In genomic region chr12:27160063-27160686, GRCm38 (mm10) we compare ENCODE assay signal across 12 mouse cellular contexts.
DNase-seq lines count a peak whose midpoint lies in the region; ATAC-seq and TF ChIP-seq lines count a peak whose summit lies in the region.
"Had no signal": no experiment of that assay in that cellular context is flagged by ENCODE, and none has a peak within 500 bp of the region (broad histone marks: within the 10 kb centered on the region; RNA-seq: fewer than 3 reads in every experiment).

No protein-coding gene starts in this region.

- H3K9me3 ChIP-seq in forebrain, postnatal 0 days (ENCODE audit: low read length): no peaks in the 10 kb centered on the region
- H3K9me3 ChIP-seq: liver, embryonic 15.5 days had no signal

- peaks cover 8% of the 10 kb centered on the region; the same call in 1 of the 2 replicates for H3K4me1 ChIP-seq in forebrain, postnatal 0 days (ENCODE audit: insufficient read depth)
- H3K4me1 ChIP-seq in olfactory bulb, adult 2 months (ENCODE audit: control insufficient read depth, insufficient read depth, low read length): no peaks in the 10 kb centered on the region
- H3K4me1 ChIP-seq: liver, embryonic 15.5 days had no signal

- TF ChIP-seq POLR2A in olfactory bulb, adult 2 months (IDR thresholded peaks at IDR 0.05; ENCODE audit: insufficient read depth, low read depth, low read length): no peak

- peak overlapping the region; percentile 66; the same call in 1 of the 2 replicates for H3K27ac ChIP-seq in forebrain, postnatal 0 days (ENCODE audit: low read depth, low read length)
- no peak overlapping the region for H3K27ac ChIP-seq in olfactory bulb, adult 2 months (ENCODE audit: insufficient read depth, low read depth, low read length)
- H3K27ac ChIP-seq: liver, embryonic 15.5 days had no signal

- H3K36me3 ChIP-seq in forebrain, postnatal 0 days (ENCODE audit: insufficient read depth): no peaks in the 10 kb centered on the region
- H3K36me3 ChIP-seq: liver, embryonic 15.5 days had no signal

- peak overlapping the region; percentile 21; the same call in 1 of the 2 replicates for H3K4me3 ChIP-seq in forebrain, postnatal 0 days (ENCODE audit: low read depth, low read length)
- H3K4me3 ChIP-seq in olfactory bulb, adult 2 months (ENCODE audit: insufficient read depth, low read depth, low read length): peak overlapping the region; percentile 30
- H3K4me3 ChIP-seq: liver, embryonic 15.5 days had no signal

- DNase-seq in layer of hippocampus, adult 11-12 months (ENCODE audit: low spot score): peak; percentile 45
- DNase-seq in layer of hippocampus, adult 9-10 months (ENCODE audit: low spot score): no peak
- DNase-seq in forebrain, postnatal 0 days: no peak
- DNase-seq in layer of hippocampus, postnatal 36 days: peak; percentile 23 to 25
- no peak for DNase-seq in kidney, adult 18-20 months
- no peak for DNase-seq in gastrocnemius, postnatal 4 days (ENCODE audit: low spot score in 2 of 2)
- DNase-seq in kidney, postnatal 36 days: no peak
- DNase-seq: cerebellum, postnatal 10 days; kidney, postnatal 10 days; retina, postnatal 1 day had no signal

- no peaks in the 10 kb centered on the region for H3K27me3 ChIP-seq in forebrain, postnatal 0 days (ENCODE audit: insufficient read depth, low read length)
- H3K27me3 ChIP-seq: liver, embryonic 15.5 days had no signal

- peak overlapping the region; percentile 41 for H3K9ac ChIP-seq in forebrain, postnatal 0 days
- H3K9ac ChIP-seq: liver, embryonic 15.5 days had no signal

- H3K4me2 ChIP-seq in forebrain, postnatal 0 days (ENCODE audit: low read depth): peak overlapping the region; percentile 34
- H3K4me2 ChIP-seq: liver, embryonic 15.5 days had no signal

- peak; percentile 57 for ATAC-seq in forebrain, postnatal 0 days

- WGBS in forebrain, postnatal 0 days: 59% methylated on average over 18 of the region's 18 CpGs
- 66% methylated on average over 18 of the region's 18 CpGs for WGBS in olfactory bulb, adult 2 months

- TF ChIP-seq CTCF in forebrain, postnatal 0 days (IDR thresholded peaks at IDR 0.05; ENCODE audit: low read depth): no peak
- TF ChIP-seq CTCF in olfactory bulb, adult 2 months (IDR thresholded peaks at IDR 0.05; ENCODE audit: insufficient read depth, low read depth, low read length): no peak

Comparison
In these comparisons a context has a peak if more than half of its experiments do, and no peak if none do; other contexts are left out.
1. DNase-seq: peak in layer of hippocampus, adult 11-12 months (single experiment) and layer of hippocampus, postnatal 36 days (2 of 2); none in layer of hippocampus, adult 9-10 months (single experiment), forebrain, postnatal 0 days (single experiment), kidney, adult 18-20 months (single experiment), gastrocnemius, postnatal 4 days (0 of 2) and kidney, postnatal 36 days (0 of 2).